9 mouse cellular contexts compared by ENCODE assay signal in the genomic region with DNA sequence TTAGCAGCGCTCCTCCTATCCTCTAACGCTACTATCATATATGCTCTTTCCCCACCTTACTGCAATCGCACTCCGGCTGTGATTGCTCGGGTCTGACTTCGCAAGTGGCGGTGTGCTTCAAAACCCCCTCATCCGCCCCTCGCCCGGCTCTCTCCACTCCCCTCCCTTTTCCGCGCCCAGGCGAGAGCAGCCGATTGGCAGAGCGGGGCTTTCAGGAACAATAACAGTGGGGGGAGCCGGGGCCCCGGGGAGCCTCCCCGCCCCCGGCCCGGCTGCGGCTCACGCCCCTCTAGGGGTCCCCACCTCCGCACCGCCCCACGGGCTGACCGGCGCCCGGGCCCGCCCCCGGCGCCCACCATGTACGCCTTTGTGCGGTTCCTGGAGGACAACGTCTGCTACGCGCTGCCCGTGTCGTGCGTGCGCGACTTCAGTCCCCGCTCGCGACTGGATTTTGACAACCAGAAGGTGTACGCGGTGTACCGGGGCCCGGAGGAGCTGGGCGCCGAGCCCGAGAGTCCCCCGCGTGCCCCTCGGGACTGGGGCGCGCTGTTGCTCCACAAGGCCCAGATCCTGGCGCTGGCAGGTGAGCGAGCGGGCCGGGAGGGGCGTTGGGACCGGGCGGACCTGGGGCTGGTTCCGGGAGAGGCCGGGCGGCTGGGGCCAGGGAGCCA. TPM values are rescaled to one million over a fixed set of nuclear protein-coding genes. Genes with fewer than 3 reads are reported as not detected.
DNase-seq lines count a peak whose midpoint lies in the region; ATAC-seq lines count a peak whose summit lies in the region.
"Had no signal": no experiment of that assay in that cellular context is flagged by ENCODE, and none has a peak within 500 bp of the region (broad histone marks: within the 10 kb centered on the region; RNA-seq: fewer than 3 reads in every experiment).

TSS of gene Bend5 (plus strand) at position 189 of the 671 bp plus-strand sequence.

- WGBS in embryonic facial prominence, embryonic 15.5 days, result under 1% methylated on average over 66 of the region's 66 CpGs
- WGBS in heart, embryonic 14.5 days, result 1% methylated on average over 63 of the region's 66 CpGs
- WGBS in kidney, embryonic 16.5 days, result under 1% methylated on average over 53 of the region's 66 CpGs
- under 1% methylated on average over 63 of the region's 66 CpGs for WGBS in liver, embryonic 13.5 days (ENCODE audit: insufficient replicate concordance)
- 1% methylated on average over 66 of the region's 66 CpGs for WGBS in stomach, embryonic 14.5 days

- no peaks in the 10 kb centered on the region for H3K9me3 ChIP-seq in erythroblast, embryonic 14.5 days (ENCODE audit: control insufficient read depth, low read length)
- H3K9me3 ChIP-seq in embryonic facial prominence, embryonic 15.5 days (replicated peaks), result no peaks in the 10 kb centered on the region
- no peaks in the 10 kb centered on the region for H3K9me3 ChIP-seq in heart, embryonic 14.5 days (ENCODE audit: control insufficient read depth, low read length)
- H3K9me3 ChIP-seq in kidney, embryonic 16.5 days (ENCODE audit: low read length), result no peaks in the 10 kb centered on the region
- H3K9me3 ChIP-seq in liver, embryonic 13.5 days (replicated peaks), result no peaks in the 10 kb centered on the region
- no peaks in the 10 kb centered on the region for H3K9me3 ChIP-seq in stomach, embryonic 14.5 days (ENCODE audit: control insufficient read depth, low read depth, low read length)

- ATAC-seq in erythroblast, adult 5-6 weeks (replicated peaks; ENCODE audit: low FRiP score, poor library complexity, severe bottlenecking), result no peak
- peak; percentile 92 for ATAC-seq in embryonic facial prominence, embryonic 15.5 days (ENCODE audit: insufficient number of reproducible peaks, low FRiP score, low TSS enrichment, low read depth)
- ATAC-seq in heart, embryonic 14.5 days (ENCODE audit: insufficient number of reproducible peaks, insufficient read depth, low FRiP score, low read depth), result peak; percentile 93
- peak; percentile 96 for ATAC-seq in kidney, embryonic 16.5 days (ENCODE audit: low FRiP score, low TSS enrichment)
- ATAC-seq in liver, embryonic 13.5 days (ENCODE audit: low read depth), result peak; percentile 68
- peak; percentile 97 for ATAC-seq in stomach, embryonic 14.5 days (ENCODE audit: insufficient number of reproducible peaks, insufficient read depth, low FRiP score, low read depth)

- H3K4me3 ChIP-seq in erythroblast, embryonic 14.5 days (replicated peaks), result peak within 1 kb of the TSS; percentile 40
- H3K4me3 ChIP-seq in embryonic facial prominence, embryonic 15.5 days (replicated peaks), result peak within 1 kb of the TSS; percentile 85
- H3K4me3 ChIP-seq in heart, embryonic 14.5 days (ENCODE audit: control insufficient read depth in 1 of 2, insufficient read depth in 1 of 2, low read depth in 1 of 2, low read length in 2 of 2), result peak within 1 kb of the TSS; percentile 75 to 96
- H3K4me3 ChIP-seq in kidney, embryonic 16.5 days (ENCODE audit: low read length), result peak within 1 kb of the TSS; percentile 93
- H3K4me3 ChIP-seq in liver, embryonic 13.5 days (replicated peaks), result peak within 1 kb of the TSS; percentile 59
- H3K4me3 ChIP-seq in stomach, embryonic 14.5 days (ENCODE audit: low read depth, low read length), result peak within 1 kb of the TSS; percentile 64

- H3K4me1 ChIP-seq in erythroblast, embryonic 14.5 days (ENCODE audit: control insufficient read depth), result no peaks in the 10 kb centered on the region
- H3K4me1 ChIP-seq in embryonic facial prominence, embryonic 15.5 days, result peaks cover 38% of the 10 kb centered on the region
- H3K4me1 ChIP-seq in heart, embryonic 14.5 days (ENCODE audit: control insufficient read depth in 2 of 2, insufficient read depth in 2 of 2, low read length in 2 of 2), result peaks cover 5 to 13% of the 10 kb centered on the region in 2 experiments; a peak in 3 of 4 replicates
- H3K4me1 ChIP-seq in kidney, embryonic 16.5 days (ENCODE audit: insufficient read depth, low read length), result peaks cover 18% of the 10 kb centered on the region
- H3K4me1 ChIP-seq in liver, embryonic 13.5 days (replicated peaks), result no peaks in the 10 kb centered on the region
- peaks cover 18% of the 10 kb centered on the region for H3K4me1 ChIP-seq in stomach, embryonic 14.5 days (ENCODE audit: control insufficient read depth, insufficient read depth, low read length)

- peak; percentile 17 for DNase-seq in liver, embryonic 13.5 days
- DNase-seq in neural tube, embryonic 10.5 days (ENCODE audit: extremely low spot score, low spot score), result peak; percentile 90

- peaks cover 33% of the 10 kb centered on the region for H3K27me3 ChIP-seq in erythroblast, embryonic 14.5 days (ENCODE audit: control insufficient read depth)
- no peaks in the 10 kb centered on the region for H3K27me3 ChIP-seq in embryonic facial prominence, embryonic 15.5 days
- H3K27me3 ChIP-seq in heart, embryonic 14.5 days (ENCODE audit: control insufficient read depth, insufficient read depth, low read length), result no peaks in the 10 kb centered on the region
- no peaks in the 10 kb centered on the region for H3K27me3 ChIP-seq in kidney, embryonic 16.5 days (ENCODE audit: insufficient read depth, low read length)
- peaks cover 27% of the 10 kb centered on the region for H3K27me3 ChIP-seq in liver, embryonic 13.5 days
- no peaks in the 10 kb centered on the region for H3K27me3 ChIP-seq in stomach, embryonic 14.5 days (ENCODE audit: control insufficient read depth, insufficient read depth, low read length)

- peak within 1 kb of the TSS; percentile 95 for H3K27ac ChIP-seq in embryonic facial prominence, embryonic 15.5 days (replicated peaks)
- peak within 1 kb of the TSS; percentile 43 to 78; a peak in 3 of 4 replicates for H3K27ac ChIP-seq in heart, embryonic 14.5 days (replicated peaks in 1 of 2; ENCODE audit: control insufficient read depth in 1 of 2, insufficient read depth in 1 of 2, low read depth in 2 of 2, low read length in 2 of 2)
- peak within 1 kb of the TSS; percentile 91 for H3K27ac ChIP-seq in kidney, embryonic 16.5 days (ENCODE audit: low read length)
- no peak within 1 kb of the TSS for H3K27ac ChIP-seq in liver, embryonic 13.5 days
- H3K27ac ChIP-seq in stomach, embryonic 14.5 days (ENCODE audit: low read length), result peak within 1 kb of the TSS; percentile 80

- no peaks in the 10 kb centered on the region for H3K36me3 ChIP-seq in erythroblast, embryonic 14.5 days (ENCODE audit: control insufficient read depth)
- H3K36me3 ChIP-seq in embryonic facial prominence, embryonic 15.5 days, result peaks cover 6% of the 10 kb centered on the region; the same call in 1 of the 2 replicates
- peaks cover 12% of the 10 kb centered on the region for H3K36me3 ChIP-seq in heart, embryonic 14.5 days (ENCODE audit: control insufficient read depth, insufficient read depth, low read length)
- peaks cover 8% of the 10 kb centered on the region for H3K36me3 ChIP-seq in kidney, embryonic 16.5 days (ENCODE audit: insufficient read depth, low read length)
- no peaks in the 10 kb centered on the region for H3K36me3 ChIP-seq in liver, embryonic 13.5 days
- peaks cover 8% of the 10 kb centered on the region for H3K36me3 ChIP-seq in stomach, embryonic 14.5 days (ENCODE audit: control insufficient read depth, insufficient read depth, low read length)

- H3K9ac ChIP-seq in embryonic facial prominence, embryonic 15.5 days, result peak within 1 kb of the TSS; percentile 96
- peak within 1 kb of the TSS; percentile 93 for H3K9ac ChIP-seq in heart, embryonic 14.5 days (ENCODE audit: low read length)
- peak within 1 kb of the TSS; percentile 95 for H3K9ac ChIP-seq in kidney, embryonic 16.5 days (replicated peaks; ENCODE audit: low read length)
- peak within 1 kb of the TSS; percentile 53 for H3K9ac ChIP-seq in liver, embryonic 13.5 days
- peak within 1 kb of the TSS; percentile 67 for H3K9ac ChIP-seq in stomach, embryonic 14.5 days (replicated peaks; ENCODE audit: low read depth, low read length)

- H3K4me2 ChIP-seq in embryonic facial prominence, embryonic 15.5 days (replicated peaks), result peak within 1 kb of the TSS; percentile 69
- H3K4me2 ChIP-seq in heart, embryonic 14.5 days (ENCODE audit: low read length), result peak within 1 kb of the TSS; percentile 89
- peak within 1 kb of the TSS; percentile 68 for H3K4me2 ChIP-seq in kidney, embryonic 16.5 days (replicated peaks; ENCODE audit: low read depth, low read length)
- H3K4me2 ChIP-seq in liver, embryonic 13.5 days, result peak within 1 kb of the TSS; percentile 66
- peak within 1 kb of the TSS; percentile 78 for H3K4me2 ChIP-seq in stomach, embryonic 14.5 days (replicated peaks; ENCODE audit: low read depth, low read length)

RNA-seq across cellular contexts. Expression of gene Bend5, which starts in this region (rescaled TPM):
- polyA plus RNA-seq in erythroblast, embryonic 14.5 days (2012), result not detected in 2 replicates
- total RNA-seq in erythroblast, adult 5-6 weeks (2015; ENCODE audit: low replicate concordance), result not detected in 2 replicates
- total RNA-seq in erythroblast, adult 5-6 weeks (2017; ENCODE audit: low replicate concordance), result 0.94 TPM in 1 of 2 replicates, not detected in the other
- 137 and 159 TPM in 2 replicates for polyA plus RNA-seq in embryonic facial prominence, embryonic 15.5 days (2015; fragmentation: Nextera tagmentation; extraction: Ambion mirVana)
- polyA plus RNA-seq in heart, embryonic 14.5 days (2014; fragmentation: Nextera tagmentation; extraction: Ambion mirVana), result 19.9 and 20.3 TPM in 2 replicates
- polyA plus RNA-seq in kidney, embryonic 16.5 days (2015; fragmentation: Nextera tagmentation; extraction: Ambion mirVana), result 25.3 and 28.0 TPM in 2 replicates
- 1.2 TPM in 2 replicates for polyA plus RNA-seq in liver, embryonic 13.5 days (2015; fragmentation: Nextera tagmentation; extraction: Ambion mirVana)
- 40.3 and 42.0 TPM in 2 replicates for polyA plus RNA-seq in stomach, embryonic 14.5 days (2014; fragmentation: Nextera tagmentation; extraction: Ambion mirVana)
- polyA plus RNA-seq: C2C12 had no signal

Comparison
In these comparisons a context has a peak if more than half of its experiments do, and no peak if none do; other contexts are left out.
1. H3K4me3 ChIP-seq: peak in every context shown above with its lines; median percentile 93 in kidney, embryonic 16.5 days; 86 in heart, embryonic 14.5 days; 85 in embryonic facial prominence, embryonic 15.5 days; 64 in stomach, embryonic 14.5 days; 59 in liver, embryonic 13.5 days; 40 in erythroblast, embryonic 14.5 days.